Mouse (Mus musculus) spleen, adult 2 months (tissue): Measurements from ENCODE around the gene Stk38. TPM values are rescaled to one million over a fixed set of nuclear protein-coding genes. Genes with fewer than 3 reads are reported as not detected.

Source experiments
- DNase-seq, 2 experiments: peaks; one replicate each; pipeline versions ENCODE4 v3.0.0 to v3.0.0-alpha.2; 2012 to 2021; ENCODE audit warnings: low spot score in 2 of 2, low read depth in 1 of 2
- H3K27ac ChIP-seq: fragments of 200-500 bp; 2 replicates; pipeline ENCODE4 v1.5.1; 2012; ENCODE audit warnings: low read length, inconsistent platforms; ENCODE audit not compliant: insufficient read depth
- H3K27me3 ChIP-seq: fragments of 200-500 bp; 2 replicates; pipeline ENCODE4 v1.6.1; 2012; ENCODE audit warnings: mild to moderate bottlenecking, moderate library complexity, low read length, inconsistent platforms; ENCODE audit not compliant: control insufficient read depth, insufficient read depth
- H3K36me3 ChIP-seq: fragments of 200-500 bp; 2 replicates; pipeline ENCODE4 v1.6.1; 2012; ENCODE audit warnings: mild to moderate bottlenecking, low read length, inconsistent platforms; ENCODE audit not compliant: control insufficient read depth, insufficient read depth
- H3K4me1 ChIP-seq: fragments of 200-500 bp; 2 replicates; pipeline ENCODE4 v1.6.1; 2011; ENCODE audit warnings: inconsistent platforms; ENCODE audit not compliant: control insufficient read depth, insufficient read depth, insufficient read length
- H3K4me3 ChIP-seq: fragments of 200-500 bp; 2 replicates; pipeline ENCODE4 v1.5.1; 2011; ENCODE audit warnings: mild to moderate bottlenecking, inconsistent platforms; ENCODE audit not compliant: insufficient read depth, insufficient read length; ENCODE audit errors: extremely low read depth
- CTCF ChIP-seq: fragments of 200-500 bp; IDR thresholded peaks from 2 replicates; pipeline ENCODE4 v1.5.1; 2011; ENCODE audit warnings: mild to moderate bottlenecking, inconsistent platforms; ENCODE audit not compliant: insufficient read depth, insufficient read length, insufficient replicate concordance; ENCODE audit errors: extremely low read depth
- POLR2A ChIP-seq: fragments of 200-500 bp; IDR thresholded peaks from 2 replicates; pipeline ENCODE4 v1.6.1; 2011; ENCODE audit warnings: low read depth, low read length, inconsistent platforms
- WGBS: fragments of 180-500 bp; shearing (Covaris S2); methylation state at CpG from one replicate; pipeline ENCODE4 v1.1.7; 2018; 5-methylcytosine and 5-hydroxymethylcytosine counted together
- polyA plus RNA-seq: library from polyadenylated mRNA; depleted of rRNA; stranded (reverse); fragments of >200 nt; gene quantifications from 2 replicates; pipeline ENCODE4 v1.2.3, GENCODE M21; 2012

Stk38 gene
- polyA plus RNA-seq, 1 experiment = 119 TPM

DNA sequence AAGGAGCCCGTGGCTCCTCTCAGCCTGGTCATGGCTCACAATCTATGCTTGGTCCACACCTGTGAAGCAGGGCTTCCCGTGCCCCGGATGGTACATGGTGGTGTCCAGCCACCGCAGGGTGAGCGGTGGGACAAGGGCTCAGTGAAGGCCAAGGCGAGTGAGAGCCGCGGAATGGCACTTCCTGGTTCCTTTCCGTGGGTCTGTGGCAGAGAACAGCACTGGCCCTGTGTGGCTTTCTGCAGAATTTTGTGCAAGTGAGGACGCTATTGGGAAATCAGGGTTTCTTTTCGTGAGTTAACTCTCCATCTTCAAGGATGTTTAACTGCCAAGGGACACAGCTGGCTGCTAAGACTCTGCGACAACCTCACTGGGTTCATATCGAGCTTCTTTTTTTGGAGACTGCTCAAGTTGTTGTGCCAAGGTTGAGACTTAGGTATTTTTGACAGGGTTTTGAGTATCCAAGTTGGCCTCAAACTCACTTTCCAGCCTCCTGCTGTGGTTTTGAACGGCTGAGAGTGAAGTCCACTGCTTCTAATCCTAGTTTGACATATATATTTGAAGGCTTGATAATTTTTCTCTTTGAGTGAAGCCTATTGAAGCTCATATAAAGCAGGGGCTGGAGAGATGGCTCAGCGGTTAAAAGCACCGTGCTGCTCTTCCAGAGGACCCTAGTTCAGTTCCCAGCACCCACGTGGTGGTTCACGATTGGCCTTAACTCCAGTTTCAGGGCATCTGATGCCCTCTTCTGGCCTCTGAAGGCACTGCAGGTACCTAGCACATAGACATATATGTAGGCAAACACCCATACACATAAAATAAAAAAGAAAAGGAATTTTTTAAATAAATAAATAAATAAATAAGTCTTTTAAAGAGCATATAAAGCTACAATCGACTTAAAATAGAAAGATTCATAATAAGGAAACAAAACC is 60.5 kb downstream of the Stk38 start:
- Histone ChIP-seq H3K27ac (no peak overlapping the region), H3K36me3 (no peaks in the 10 kb centered on the region), H3K27me3 (no peaks in the 10 kb centered on the region), H3K4me1 (peaks cover 3% of the 10 kb centered on the region; the same call in 1 of the 2 replicates), H3K4me3 (no peak overlapping the region)
- DNase-seq = no peak
- 93% methylated on average over 19 of the region's 19 CpGs for WGBS
- TF ChIP-seq POLR2A (no peak), CTCF (no peak)

DNA sequence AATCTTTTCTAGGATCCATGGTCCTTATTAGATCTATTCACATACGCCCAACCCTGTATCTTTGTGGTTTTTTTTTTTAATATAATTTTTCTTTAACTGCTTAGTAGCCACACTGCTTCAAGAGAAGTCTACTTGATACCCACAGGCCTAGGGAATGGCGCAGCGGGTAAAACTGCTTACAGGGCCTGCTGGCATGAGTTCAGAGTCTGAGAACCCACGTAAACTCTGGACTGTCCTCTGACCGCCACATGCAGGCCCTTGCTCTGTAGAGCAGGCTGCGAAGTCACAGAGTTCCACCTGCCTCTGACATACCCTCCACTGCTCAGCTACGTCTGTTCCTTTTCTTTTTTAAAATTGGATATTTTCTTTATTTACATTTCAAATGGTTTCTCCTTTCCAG is 63.3 kb downstream of the Stk38 start:
- TF ChIP-seq POLR2A = no peak
- no peak for TF ChIP-seq CTCF
- no peak overlapping the region for H3K27ac ChIP-seq
- DNase-seq = no peak
- H3K27me3 ChIP-seq = no peaks in the 10 kb centered on the region
- H3K36me3 ChIP-seq = no peaks in the 10 kb centered on the region
- no peak overlapping the region for H3K4me3 ChIP-seq
- WGBS = 89% methylated on average over 7 of the region's 7 CpGs
- no peaks in the 10 kb centered on the region for H3K4me1 ChIP-seq

DNA sequence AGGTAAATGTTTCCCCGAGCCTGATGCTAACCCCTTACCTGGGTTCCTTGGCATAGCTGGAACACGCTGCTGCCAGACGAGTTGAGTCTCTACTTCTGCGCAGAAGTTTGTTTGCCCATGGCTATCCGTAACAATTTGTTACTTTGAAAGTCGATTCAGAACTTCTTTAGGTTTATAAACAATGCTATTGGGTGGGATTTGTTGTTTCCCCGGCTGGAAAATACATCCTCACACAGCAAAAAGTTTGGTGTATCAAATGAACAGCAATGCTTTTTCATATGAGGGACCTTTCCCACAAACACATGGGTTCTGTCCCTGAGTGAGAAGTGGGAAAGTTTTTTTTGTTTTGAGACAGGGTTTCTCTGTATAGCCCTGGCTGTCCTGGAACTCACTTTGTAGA is 64.1 kb downstream of the Stk38 start, which contains the start of gene Pxt1:
Gene Pxt1 (minus strand): TSS at position 101 of the 400 bp plus-strand sequence.
- TF ChIP-seq CTCF (no peak), POLR2A (no peak)
- no peak for DNase-seq
- no peak within 1 kb of the TSS for H3K27ac ChIP-seq
- H3K4me3 ChIP-seq = no peak within 1 kb of the TSS
- H3K27me3 ChIP-seq = no peaks in the 10 kb centered on the region
- H3K36me3 ChIP-seq = no peaks in the 10 kb centered on the region
- H3K4me1 ChIP-seq = no peaks in the 10 kb centered on the region
- WGBS = 90% methylated on average over 7 of the region's 7 CpGs

DNA sequence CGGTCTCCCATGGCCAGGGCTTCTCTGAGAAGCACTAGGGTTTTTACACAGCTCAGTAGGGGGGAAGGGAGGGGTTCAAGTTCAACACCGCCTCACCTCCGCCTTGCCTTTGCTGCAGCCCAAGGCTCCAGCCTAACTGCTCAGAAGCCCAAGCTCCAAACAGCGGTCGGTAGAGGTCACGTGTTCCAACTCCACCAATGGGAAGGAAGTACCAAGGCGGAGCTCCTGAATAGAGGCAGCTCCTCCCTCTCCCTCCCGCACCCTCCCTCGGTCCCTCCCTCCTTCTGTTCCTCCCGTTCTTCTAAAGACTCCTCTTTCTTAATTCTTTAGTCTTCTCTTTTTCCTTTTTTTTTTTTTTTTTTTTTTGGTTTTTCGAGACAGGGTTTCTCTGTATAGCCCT is 65.7 kb downstream of the Stk38 start:
- H3K4me1 ChIP-seq = no peaks in the 10 kb centered on the region
- H3K27me3 ChIP-seq = no peaks in the 10 kb centered on the region
- WGBS = 82% methylated on average over 10 of the region's 11 CpGs
- H3K27ac ChIP-seq = no peak overlapping the region
- no peaks in the 10 kb centered on the region for H3K36me3 ChIP-seq
- H3K4me3 ChIP-seq = no peak overlapping the region
- no peak for DNase-seq
- TF ChIP-seq POLR2A (no peak), CTCF (no peak)

DNA sequence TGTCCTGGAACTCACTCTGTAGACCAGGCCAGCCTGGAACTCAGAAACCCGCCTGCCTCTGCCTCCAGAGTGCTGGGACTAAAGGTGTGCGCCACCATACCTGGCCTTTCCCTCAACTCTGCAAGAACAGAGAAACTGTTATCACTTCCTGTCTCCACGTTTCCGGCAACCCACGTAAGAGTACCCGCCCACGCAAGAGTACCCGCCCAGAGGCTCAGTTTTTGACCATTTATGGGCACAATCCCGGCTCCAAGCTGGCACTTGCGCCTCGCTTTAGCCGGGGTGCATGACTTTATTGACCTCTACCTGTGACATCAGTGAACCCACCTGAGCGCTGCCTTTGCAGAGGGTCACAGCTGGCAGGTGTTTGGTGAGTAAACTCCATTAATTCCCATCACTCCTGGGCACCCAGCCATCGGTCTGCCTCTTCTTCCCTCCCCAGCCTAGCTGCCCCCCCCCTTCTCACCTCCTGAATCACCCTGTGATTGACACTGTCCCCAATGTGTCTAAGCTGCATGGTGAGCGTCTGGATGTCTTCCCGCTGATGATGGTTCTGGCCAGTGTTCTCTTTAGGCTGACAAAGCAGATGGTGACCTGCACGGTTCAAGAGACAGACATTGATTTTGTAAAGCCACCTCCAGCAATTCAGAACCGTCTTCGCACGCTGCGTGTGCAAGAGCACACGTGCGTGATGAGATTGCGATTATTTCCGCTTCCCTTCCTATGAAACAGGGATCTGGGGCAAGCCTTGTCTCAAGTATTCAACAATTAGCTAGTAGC is 66.8 kb downstream of the Stk38 start:
- Histone ChIP-seq H3K27ac (no peak overlapping the region), H3K27me3 (no peaks in the 10 kb centered on the region), H3K4me1 (no peaks in the 10 kb centered on the region), H3K36me3 (no peaks in the 10 kb centered on the region), H3K4me3 (no peak overlapping the region)
- TF ChIP-seq CTCF (no peak), POLR2A (no peak)
- DNase-seq = no peak
- 85% methylated on average over 25 of the region's 25 CpGs for WGBS

DNA sequence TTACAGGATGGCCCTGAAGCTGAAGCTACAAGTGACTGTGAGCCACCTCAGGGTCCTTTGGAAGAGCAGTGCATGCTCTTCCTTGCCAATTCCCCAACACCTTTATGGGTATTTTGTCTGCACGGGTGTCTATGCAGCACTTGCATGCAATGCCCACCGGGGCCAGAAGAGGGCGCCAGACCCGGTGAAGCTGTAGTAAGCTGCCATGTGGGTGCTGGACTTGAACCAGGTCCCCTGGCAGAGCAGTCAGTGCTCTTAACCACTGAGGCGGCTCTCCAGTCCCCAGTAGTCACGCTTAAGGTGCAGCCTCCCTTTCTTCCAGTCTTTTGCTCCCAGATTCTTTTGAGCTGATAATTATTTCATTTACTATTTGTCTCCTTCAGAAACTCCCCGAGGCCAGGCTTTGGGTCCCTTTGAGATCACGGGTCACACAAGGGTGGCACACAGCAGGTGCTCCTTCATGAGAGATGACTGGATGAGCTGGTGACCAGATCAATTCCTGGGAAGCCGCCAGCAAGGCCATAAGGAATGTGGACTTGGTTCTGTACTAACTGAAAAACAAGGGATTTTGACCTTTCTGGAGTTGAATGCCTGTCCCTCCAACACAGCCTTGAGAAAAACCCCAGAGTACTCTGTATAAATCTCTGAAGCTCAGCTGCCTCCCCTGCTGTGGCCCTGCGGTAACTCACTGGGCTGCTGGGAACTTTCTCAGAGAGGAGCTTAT is 71.0 kb downstream of the Stk38 start:
- no peak overlapping the region for H3K4me3 ChIP-seq
- H3K27ac ChIP-seq = no peak overlapping the region
- DNase-seq = peak; percentile 17 to 40
- no peaks in the 10 kb centered on the region for H3K27me3 ChIP-seq
- H3K4me1 ChIP-seq = no peaks in the 10 kb centered on the region
- TF ChIP-seq POLR2A (no peak), CTCF (peak; percentile 69; the same call in 1 of the 2 replicates)
- WGBS = 77% methylated on average over 10 of the region's 10 CpGs
- H3K36me3 ChIP-seq = no peaks in the 10 kb centered on the region
